Mouse (Mus musculus) midbrain, postnatal 0 days (tissue): ENCODE measurements around the gene Srsf6. TPM values are rescaled to one million over a fixed set of nuclear protein-coding genes. Genes with fewer than 3 reads are reported as not detected.
A peak's percentile ranks its signal among the peaks of the same experiment; 100 is the strongest.

Experiments
- ATAC-seq: fragments of 200-750 bp; cut with Nextera tagmentation; 2 replicates; pipeline ENCODE4 v1.8.0; 2017; ENCODE audit warnings: moderate number of reproducible peaks, mild to moderate bottlenecking, moderate TSS enrichment, moderate library complexity; ENCODE audit not compliant: low FRiP score
- DNase-seq: peaks from one replicate; pipeline ENCODE4 v3.0.0-alpha.2; 2015; ENCODE audit warnings: low spot score
- H3K27ac ChIP-seq: fragments of 300-500 bp; sonication (generic); 2 replicates; pipeline ENCODE4 v1.5.1; 2014; ENCODE audit warnings: low read depth, mild to moderate bottlenecking, low read length, mixed read lengths
- H3K27me3 ChIP-seq: fragments of 300-500 bp; sonication (generic); 2 replicates; pipeline ENCODE4 v1.6.1; 2014; ENCODE audit warnings: low read length, control low read depth, mixed read lengths; ENCODE audit not compliant: insufficient read depth
- H3K36me3 ChIP-seq: fragments of 300-500 bp; sonication (generic); 2 replicates; pipeline ENCODE4 v1.6.1; 2014; ENCODE audit warnings: low read length, control low read depth, mixed read lengths; ENCODE audit not compliant: insufficient read depth
- H3K4me1 ChIP-seq: fragments of 300-500 bp; sonication (generic); 2 replicates; pipeline ENCODE4 v1.6.1; 2014; ENCODE audit warnings: mild to moderate bottlenecking, control low read depth, antibody characterized with exemption, low read length, mixed read lengths; ENCODE audit not compliant: insufficient read depth
- H3K4me2 ChIP-seq: fragments of 300-500 bp; sonication (generic); 2 replicates; pipeline ENCODE4 v1.6.1; 2014; ENCODE audit warnings: low read depth, mild to moderate bottlenecking, low read length, mixed read lengths; ENCODE audit not compliant: poor library complexity, severe bottlenecking
- H3K4me3 ChIP-seq: fragments of 300-500 bp; sonication (generic); 2 replicates; pipeline ENCODE4 v1.5.1; 2014; ENCODE audit warnings: low read depth, mild to moderate bottlenecking, low read length, moderate library complexity
- H3K9ac ChIP-seq: fragments of 300-500 bp; sonication (generic); replicated peaks from 2 replicates; pipeline ENCODE4 v1.6.1; 2014; ENCODE audit warnings: mild to moderate bottlenecking, low read length, moderate library complexity, mixed read lengths; ENCODE audit not compliant: poor library complexity, severe bottlenecking
- H3K9me3 ChIP-seq: fragments of 300-500 bp; sonication (generic); 2 replicates; pipeline ENCODE4 v1.6.1; 2016; ENCODE audit warnings: low read length, control low read depth
- CTCF ChIP-seq: IDR thresholded peaks from 2 replicates; pipeline ENCODE4 v1.5.1; 2016; ENCODE audit warnings: antibody characterized with exemption, mild to moderate bottlenecking
- WGBS: fragments of 180-500 bp; shearing (Covaris S2); extraction: QIAGEN DNeasy Blood & Tissue Kit; methylation state at CpG from one replicate; pipeline ENCODE4 v1.1.7; 2014; 5-methylcytosine and 5-hydroxymethylcytosine counted together
- polyA plus RNA-seq: library from polyadenylated mRNA; unstranded; fragments of >200 nt; fragmentation: Nextera tagmentation; extraction: Ambion mirVana; gene quantifications from 2 replicates; pipeline ENCODE4 v1.2.1, GENCODE M21; 2015
- total RNA-seq: library from RNA; depleted of rRNA; stranded (reverse); fragments of >200 nt; gene quantifications from 2 replicates; pipeline ENCODE4 v1.2.3, GENCODE M21; 2014

The Srsf6 gene
- total and polyA plus RNA-seq, 2 experiments from 2014 or later = 101 to 135 TPM

DNA sequence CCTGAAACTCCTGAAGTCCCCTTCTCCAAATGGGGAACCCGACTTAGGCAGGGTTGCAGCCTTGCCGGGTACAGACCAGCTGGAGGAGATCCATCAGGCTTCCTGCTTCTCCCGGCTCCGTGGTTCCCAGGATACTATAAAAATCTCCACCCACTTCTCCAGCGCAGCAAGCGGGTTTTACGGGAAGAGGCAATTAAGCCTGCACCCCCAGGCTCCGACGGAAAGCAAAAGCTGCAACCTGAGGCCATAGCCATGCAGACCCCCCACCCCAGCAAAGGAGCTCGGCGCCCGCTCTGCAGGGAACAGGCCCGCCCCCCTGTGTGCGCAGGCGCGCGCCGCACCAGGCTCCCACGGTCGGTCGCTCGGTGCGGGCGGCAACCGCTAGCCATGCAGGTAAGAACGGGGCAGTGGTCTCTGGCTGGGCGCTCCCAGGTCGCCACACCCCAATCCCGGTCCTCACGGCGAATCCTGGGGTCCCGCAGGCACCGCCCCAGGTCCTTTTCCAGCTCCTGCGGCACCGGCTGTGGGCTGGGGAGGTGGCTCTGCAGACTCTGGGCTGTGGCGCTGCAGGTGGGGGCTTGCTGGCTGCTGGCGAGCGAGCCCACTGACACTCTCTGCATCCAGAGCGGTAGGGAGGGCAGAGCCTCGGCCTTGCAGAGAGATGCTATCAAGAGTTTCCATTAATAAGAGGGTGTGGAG is 12.0 kb downstream of the Srsf6 start, which contains the start of gene L3mbtl1:
Gene L3mbtl1, plus strand, starts transcription at position 325 of the 699 bp plus-strand sequence.
- Histone ChIP-seq H3K4me1 (peaks cover 9% of the 10 kb centered on the region), H3K4me2 (peak within 1 kb of the TSS; percentile 67), H3K9me3 (no peaks in the 10 kb centered on the region), H3K4me3 (peak within 1 kb of the TSS; percentile 59), H3K9ac (peak within 1 kb of the TSS; percentile 78), H3K27ac (peak within 1 kb of the TSS; percentile 82), H3K27me3 (no peaks in the 10 kb centered on the region), H3K36me3 (peaks cover 18% of the 10 kb centered on the region; the same call in 1 of the 2 replicates)
- ATAC-seq = peak; percentile 81
- DNase-seq = peak; percentile 63
- WGBS = under 1% methylated on average over 38 of the region's 40 CpGs
- TF ChIP-seq CTCF = no peak

DNA sequence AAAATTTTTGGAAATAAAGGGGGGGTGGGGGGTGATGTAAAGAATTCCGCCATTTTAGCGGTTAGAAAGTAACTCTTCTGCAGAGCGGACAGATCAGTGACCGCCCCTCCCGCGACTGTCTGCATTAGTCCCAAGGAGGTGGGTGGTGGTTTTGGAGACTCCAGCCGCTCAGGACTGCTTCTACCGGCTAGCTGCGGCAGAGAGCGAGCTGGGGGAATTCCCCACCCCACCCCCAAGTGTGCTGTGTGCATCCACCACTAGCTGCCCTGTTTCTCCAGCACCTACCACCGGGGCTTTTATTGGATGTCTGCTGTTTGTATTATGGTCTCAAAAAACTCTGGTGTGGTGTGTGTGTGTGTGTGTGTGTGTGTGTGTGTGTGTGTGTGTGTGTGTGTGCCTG is 12.6 kb downstream of the Srsf6 start:
- H3K27ac ChIP-seq = peak overlapping the region; percentile 82; the same call in 1 of the 2 replicates
- peak overlapping the region; percentile 67 for H3K4me2 ChIP-seq
- no peaks in the 10 kb centered on the region for H3K27me3 ChIP-seq
- peaks cover 14% of the 10 kb centered on the region; the same call in 1 of the 2 replicates for H3K36me3 ChIP-seq
- ATAC-seq (peak; percentile 32; the same call in 1 of the 2 replicates), DNase-seq (peak; percentile 14)
- no peaks in the 10 kb centered on the region for H3K9me3 ChIP-seq
- WGBS = 9% methylated on average over 11 of the region's 11 CpGs
- peak overlapping the region; percentile 78 for H3K9ac ChIP-seq
- H3K4me1 ChIP-seq = peaks cover 9% of the 10 kb centered on the region
- H3K4me3 ChIP-seq = peak overlapping the region; percentile 59
- no peak for TF ChIP-seq CTCF

DNA sequence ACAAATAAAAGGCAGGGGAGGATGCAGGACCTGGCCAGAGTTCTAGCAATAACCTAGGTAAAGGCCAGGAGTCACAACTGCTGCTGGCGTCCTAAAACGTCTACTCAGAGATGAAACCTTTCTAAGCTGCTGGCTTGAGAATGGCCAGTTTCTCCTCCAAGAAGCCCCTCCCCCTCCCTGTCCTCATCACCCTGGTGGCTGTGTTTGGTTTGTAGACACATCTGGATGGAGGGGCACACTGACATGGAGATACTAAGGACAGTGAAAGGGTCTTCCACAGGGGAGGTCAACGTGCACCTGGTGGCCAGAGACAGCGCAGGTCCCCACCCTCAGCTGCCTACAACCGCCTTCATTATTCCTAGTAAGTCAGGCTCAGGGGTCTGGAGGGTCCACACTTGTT is 15.6 kb downstream of the Srsf6 start:
- Histone ChIP-seq H3K4me1 (peaks cover 9% of the 10 kb centered on the region), H3K27ac (no peak overlapping the region), H3K36me3 (no peaks in the 10 kb centered on the region), H3K9me3 (no peaks in the 10 kb centered on the region), H3K9ac (no peak overlapping the region), H3K27me3 (no peaks in the 10 kb centered on the region), H3K4me2 (no peak overlapping the region), H3K4me3 (no peak overlapping the region)
- no peak for TF ChIP-seq CTCF
- 90% methylated on average over 5 of the region's 5 CpGs for WGBS
- DNase-seq (no peak), ATAC-seq (no peak)

DNA sequence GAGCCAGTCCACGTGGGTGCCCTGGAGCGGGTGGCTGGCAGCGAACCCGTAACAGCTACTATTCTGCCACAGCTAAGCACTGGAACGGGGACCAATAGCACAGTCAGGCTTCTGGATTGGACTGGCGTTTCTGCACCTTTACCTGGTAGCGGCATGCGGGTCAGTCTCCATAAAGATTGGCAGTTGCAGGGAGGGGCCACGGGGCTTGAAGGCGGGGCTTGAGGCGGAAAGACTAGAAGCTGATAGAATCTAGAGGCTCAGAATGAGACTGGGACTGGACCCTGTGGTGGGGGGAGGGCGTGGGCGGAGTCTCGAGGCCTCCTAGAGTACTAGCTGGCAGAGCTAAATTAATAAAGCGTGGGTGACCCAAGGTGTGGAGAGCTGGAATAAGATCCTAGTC is 16.4 kb downstream of the Srsf6 start:
- ATAC-seq = no peak
- peak overlapping the region; percentile 8; the same call in 1 of the 2 replicates for H3K4me3 ChIP-seq
- peak; percentile 30 for DNase-seq

GRCm38 (mm10) chr2:162948221-162948620 is 16.9 kb downstream of the Srsf6 start:
- H3K4me1 ChIP-seq = peaks cover 9% of the 10 kb centered on the region
- H3K9ac ChIP-seq = no peak overlapping the region
- 0 out of 2 replicates have a peak, but pooled peaks cover under 1% of the 10 kb centered on the region for H3K36me3 ChIP-seq
- WGBS = 63% methylated on average over 14 of the region's 14 CpGs
- H3K27me3 ChIP-seq = no peaks in the 10 kb centered on the region
- peak overlapping the region; percentile 8; the same call in 1 of the 2 replicates for H3K4me3 ChIP-seq
- H3K9me3 ChIP-seq = no peaks in the 10 kb centered on the region
- ATAC-seq (no peak), DNase-seq (no peak)
- H3K4me2 ChIP-seq = peak overlapping the region; percentile 36
- TF ChIP-seq CTCF = no peak
- no peak overlapping the region for H3K27ac ChIP-seq

More for the DNA sequence above, 16.4 kb downstream of the Srsf6 start:
- Histone ChIP-seq H3K9ac (0 out of 2 replicates have a peak overlapping the region, but pooled peaks have one; percentile 24), H3K9me3 (no peaks in the 10 kb centered on the region), H3K36me3 (no peaks in the 10 kb centered on the region), H3K27ac (no peak overlapping the region), H3K4me1 (peaks cover 9% of the 10 kb centered on the region), H3K27me3 (no peaks in the 10 kb centered on the region), H3K4me2 (peak overlapping the region; percentile 36)
- 37% methylated on average over 15 of the region's 15 CpGs for WGBS
- TF ChIP-seq CTCF = no peak

DNA sequence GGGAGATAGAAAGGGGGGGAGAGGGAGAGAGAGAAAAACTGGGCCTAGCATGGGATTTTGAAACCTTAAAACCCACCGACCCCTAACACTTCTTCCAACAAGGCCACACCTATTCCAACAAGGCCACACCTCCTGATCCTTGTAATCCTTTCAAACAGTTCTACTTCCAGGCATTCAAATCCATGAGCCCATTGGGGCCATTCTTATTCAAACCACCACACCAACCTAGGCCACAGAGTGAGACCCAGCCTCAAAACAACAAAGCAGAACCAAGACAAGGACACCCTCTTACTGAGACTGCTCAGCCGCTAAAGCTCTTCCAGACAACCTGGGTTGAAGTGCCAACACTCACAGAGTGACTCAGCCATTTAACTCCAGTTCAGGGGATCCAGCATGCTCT is 19.4 kb downstream of the Srsf6 start:
- Histone ChIP-seq H3K36me3 (0 out of 2 replicates have a peak, but pooled peaks cover 3% of the 10 kb centered on the region), H3K4me2 (no peak overlapping the region), H3K27ac (no peak overlapping the region), H3K27me3 (no peaks in the 10 kb centered on the region), H3K4me1 (no peaks in the 10 kb centered on the region; the same call in 1 of the 2 replicates), H3K9me3 (no peaks in the 10 kb centered on the region), H3K9ac (no peak overlapping the region), H3K4me3 (no peak overlapping the region)
- ATAC-seq (no peak), DNase-seq (no peak)
- no peak for TF ChIP-seq CTCF
- 84% methylated on average over 2 of the region's 2 CpGs for WGBS
